Mouse (Mus musculus): ENCODE results near the gene Adat1. TPM values are rescaled to one million over a fixed set of nuclear protein-coding genes. Genes with fewer than 3 reads are reported as not detected.

Gene Adat1
- polyA plus RNA-seq, 1 experiment from 2014 or later, result 9.8 TPM

GRCm38 (mm10) chr8:111951317-111951716 is 40.8 kb downstream of the Adat1 start:
- Histone ChIP-seq H3K4me3 (ENCODE audit: low read depth, low read length) (no peak overlapping the region), H3K36me3 (ENCODE audit: insufficient read depth) (peaks cover 55% of the 10 kb centered on the region), H3K4me2 (no peak overlapping the region), H3K9ac (no peak overlapping the region), H3K27me3 (ENCODE audit: insufficient read depth, low read length) (no peaks in the 10 kb centered on the region), H3K4me1 (ENCODE audit: insufficient read depth) (no peaks in the 10 kb centered on the region), H3K27ac (ENCODE audit: low read depth) (no peak overlapping the region), H3K9me3 (ENCODE audit: low read depth, low read length) (no peaks in the 10 kb centered on the region)
- DNase-seq, result no peak
- WGBS, result 90% methylated on average over 7 of the region's 7 CpGs
- no peak for ATAC-seq (ENCODE audit: insufficient read depth)
- TF ChIP-seq CTCF (IDR thresholded peaks at IDR 0.05; ENCODE audit: low read depth), result no peak

- Histone ChIP-seq H3K4me3 (ENCODE audit: low read depth, low read length) (no peak overlapping the region), H3K27ac (ENCODE audit: low read depth) (no peak overlapping the region), H3K9ac (no peak overlapping the region), H3K9me3 (ENCODE audit: low read depth, low read length) (no peaks in the 10 kb centered on the region), H3K4me1 (ENCODE audit: insufficient read depth) (no peaks in the 10 kb centered on the region), H3K36me3 (ENCODE audit: insufficient read depth) (peaks cover 58% of the 10 kb centered on the region), H3K27me3 (ENCODE audit: insufficient read depth, low read length) (no peaks in the 10 kb centered on the region), H3K4me2 (no peak overlapping the region)
- 79% methylated on average over 3 of the region's 3 CpGs for WGBS
- ATAC-seq (ENCODE audit: insufficient read depth) (no peak), DNase-seq (no peak)
- TF ChIP-seq CTCF (IDR thresholded peaks at IDR 0.05; ENCODE audit: low read depth), result no peak
Observed at GRCm38 (mm10) chr8:111950846-111951245, 41.3 kb downstream of the Adat1 start.

- no peak for TF ChIP-seq CTCF (IDR thresholded peaks at IDR 0.05; ENCODE audit: low read depth)
- WGBS, result 92% methylated on average over 8 of the region's 8 CpGs
Observed at GRCm38 (mm10) chr8:111947954-111948353, 44.1 kb downstream of the Adat1 start.

GRCm38 (mm10) chr8:111947144-111947543 is 45.0 kb downstream of the Adat1 start:
- DNase-seq (no peak), ATAC-seq (ENCODE audit: insufficient read depth) (no peak)
- Histone ChIP-seq H3K4me1 (ENCODE audit: insufficient read depth) (no peaks in the 10 kb centered on the region), H3K4me2 (no peak overlapping the region), H3K27ac (ENCODE audit: low read depth) (no peak overlapping the region), H3K9ac (no peak overlapping the region), H3K36me3 (ENCODE audit: insufficient read depth) (peaks cover 58% of the 10 kb centered on the region), H3K9me3 (ENCODE audit: low read depth, low read length) (no peaks in the 10 kb centered on the region), H3K27me3 (ENCODE audit: insufficient read depth, low read length) (no peaks in the 10 kb centered on the region), H3K4me3 (ENCODE audit: low read depth, low read length) (no peak overlapping the region)
- 81% methylated on average over 2 of the region's 2 CpGs for WGBS
- no peak for TF ChIP-seq CTCF (IDR thresholded peaks at IDR 0.05; ENCODE audit: low read depth)

More at GRCm38 (mm10) chr8:111947954-111948353, 44.1 kb downstream of the Adat1 start:
- no peak overlapping the region for H3K27ac ChIP-seq (ENCODE audit: low read depth)
- H3K36me3 ChIP-seq (ENCODE audit: insufficient read depth), result peaks cover 62% of the 10 kb centered on the region
- H3K9ac ChIP-seq, result no peak overlapping the region
- H3K4me2 ChIP-seq, result no peak overlapping the region
- no peaks in the 10 kb centered on the region for H3K4me1 ChIP-seq (ENCODE audit: insufficient read depth)
- no peak overlapping the region for H3K4me3 ChIP-seq (ENCODE audit: low read depth, low read length)
- no peaks in the 10 kb centered on the region for H3K27me3 ChIP-seq (ENCODE audit: insufficient read depth, low read length)
- no peaks in the 10 kb centered on the region for H3K9me3 ChIP-seq (ENCODE audit: low read depth, low read length)
- DNase-seq, result no peak
- ATAC-seq (ENCODE audit: insufficient read depth), result no peak

- TF ChIP-seq CTCF (IDR thresholded peaks at IDR 0.05; ENCODE audit: low read depth), result no peak
- H3K36me3 ChIP-seq (ENCODE audit: insufficient read depth), result peaks cover 45% of the 10 kb centered on the region
- WGBS, result 92% methylated on average over 2 of the region's 2 CpGs
Observed at GRCm38 (mm10) chr8:111943544-111943943, 48.6 kb downstream of the Adat1 start.

GRCm38 (mm10) chr8:111941101-111941454 is 51.0 kb downstream of the Adat1 start:
- H3K9me3 ChIP-seq (ENCODE audit: low read depth, low read length), result no peaks in the 10 kb centered on the region
- H3K4me3 ChIP-seq (ENCODE audit: low read depth, low read length), result peak overlapping the region; percentile 93
- H3K27ac ChIP-seq (ENCODE audit: low read depth), result peak overlapping the region; percentile 70
- H3K4me1 ChIP-seq (ENCODE audit: insufficient read depth), result peaks cover 5% of the 10 kb centered on the region; the same call in 1 of the 2 replicates
- TF ChIP-seq CTCF (IDR thresholded peaks at IDR 0.05; ENCODE audit: low read depth), result no peak
- peak overlapping the region; percentile 78 for H3K9ac ChIP-seq
- peak overlapping the region; percentile 87 for H3K4me2 ChIP-seq
- WGBS, result under 1% methylated on average over 23 of the region's 23 CpGs
- H3K36me3 ChIP-seq (ENCODE audit: insufficient read depth), result peaks cover 25% of the 10 kb centered on the region
- no peaks in the 10 kb centered on the region for H3K27me3 ChIP-seq (ENCODE audit: insufficient read depth, low read length)
- DNase-seq, result peak; percentile 84
- peak; percentile 56 for ATAC-seq (ENCODE audit: insufficient read depth)

More at GRCm38 (mm10) chr8:111943544-111943943, 48.6 kb downstream of the Adat1 start:
- no peak for DNase-seq
- no peaks in the 10 kb centered on the region for H3K9me3 ChIP-seq (ENCODE audit: low read depth, low read length)
- no peak overlapping the region for H3K9ac ChIP-seq
- H3K27me3 ChIP-seq (ENCODE audit: insufficient read depth, low read length), result no peaks in the 10 kb centered on the region
- H3K4me3 ChIP-seq (ENCODE audit: low read depth, low read length), result no peak overlapping the region
- peaks cover 5% of the 10 kb centered on the region; the same call in 1 of the 2 replicates for H3K4me1 ChIP-seq (ENCODE audit: insufficient read depth)
- H3K27ac ChIP-seq (ENCODE audit: low read depth), result no peak overlapping the region
- ATAC-seq (ENCODE audit: insufficient read depth), result no peak
- no peak overlapping the region for H3K4me2 ChIP-seq

GRCm38 (mm10) chr8:111940171-111941100 is 51.7 kb downstream of the Adat1 start, which contains the start of gene Gabarapl2:
Gene Gabarapl2, plus strand, starts transcription at chr8:111940703.
- peak within 1 kb of the TSS; percentile 70 for H3K27ac ChIP-seq (ENCODE audit: low read depth)
- WGBS, result under 1% methylated on average over 65 of the region's 65 CpGs
- ATAC-seq (ENCODE audit: insufficient read depth), result peak; percentile 98
- H3K9ac ChIP-seq, result peak within 1 kb of the TSS; percentile 78
- DNase-seq, result peak; percentile 99
- H3K4me2 ChIP-seq, result peak within 1 kb of the TSS; percentile 87
- no peaks in the 10 kb centered on the region for H3K9me3 ChIP-seq (ENCODE audit: low read depth, low read length)
- H3K27me3 ChIP-seq (ENCODE audit: insufficient read depth, low read length), result no peaks in the 10 kb centered on the region
- peaks cover 18% of the 10 kb centered on the region for H3K36me3 ChIP-seq (ENCODE audit: insufficient read depth)
- H3K4me3 ChIP-seq (ENCODE audit: low read depth, low read length), result peak within 1 kb of the TSS; percentile 93
- H3K4me1 ChIP-seq (ENCODE audit: insufficient read depth), result peaks cover 5% of the 10 kb centered on the region; the same call in 1 of the 2 replicates
- TF ChIP-seq CTCF (IDR thresholded peaks at IDR 0.05; ENCODE audit: low read depth), result no peak

Measured in lung, embryonic 14.5 days (tissue).